Mouse (Mus musculus) CH12.LX (cell line): ENCODE results near the gene Eif1ad. TPM values are rescaled to one million over a fixed set of nuclear protein-coding genes. Genes with fewer than 3 reads are reported as not detected.

Experiments used
- DNase-seq: peaks from one replicate; pipeline ENCODE4 v3.0.0-alpha.2; 2013; ENCODE audit errors: extremely low read depth
- H3K27ac ChIP-seq: 2 replicates; pipeline ENCODE4 v1.5.1; 2012; ENCODE audit warnings: low read depth, mild to moderate bottlenecking, control low read depth, moderate library complexity; ENCODE audit not compliant: insufficient read depth
- H3K27me3 ChIP-seq: replicated peaks from 2 replicates; pipeline ENCODE3; 2012; ENCODE audit warnings: inconsistent platforms
- H3K36me3 ChIP-seq, 2 experiments: replicated peaks in 1 of 2; 2 replicates each; pipeline versions ENCODE3 to v1.6.1; 2012; ENCODE audit warnings: inconsistent platforms in 1 of 2, low read length in 1 of 2, mild to moderate bottlenecking in 1 of 2, mixed read lengths in 1 of 2, moderate library complexity in 1 of 2; ENCODE audit not compliant: control insufficient read depth in 1 of 2, insufficient read depth in 1 of 2
- H3K4me1 ChIP-seq, 2 experiments: 2 replicates each; pipeline ENCODE4 v1.6.1; 2012; ENCODE audit warnings: inconsistent platforms in 1 of 2, moderate library complexity in 1 of 2; ENCODE audit not compliant: insufficient read depth in 2 of 2, control insufficient read depth in 1 of 2
- H3K4me2 ChIP-seq: 2 replicates; pipeline ENCODE4 v1.6.1; 2012; ENCODE audit warnings: low read depth, mild to moderate bottlenecking, control low read depth; ENCODE audit not compliant: poor library complexity, insufficient read depth, severe bottlenecking
- H3K4me3 ChIP-seq, 3 experiments: fragments of 150-350 bp in 1 of 3; sonication (generic) in 1 of 3; replicated peaks in 1 of 3; 2 replicates each; pipeline versions ENCODE3 to v1.5.1; 2011 to 2012; ENCODE audit warnings: low read depth in 2 of 3, low read length in 2 of 3, mild to moderate bottlenecking in 2 of 3, moderate library complexity in 2 of 3, control low read depth in 1 of 3, improper control_type of control experiment in 1 of 3, inconsistent platforms in 1 of 3, mixed read lengths in 1 of 3; ENCODE audit not compliant: poor library complexity in 1 of 3
- H3K79me2 ChIP-seq: replicated peaks from 2 replicates; pipeline ENCODE4 v1.6.1; 2012; ENCODE audit warnings: mild to moderate bottlenecking, moderate library complexity; ENCODE audit not compliant: control insufficient read depth, poor library complexity, insufficient read depth, severe bottlenecking; ENCODE audit errors: extremely low read depth
- H3K9ac ChIP-seq: 2 replicates; pipeline ENCODE4 v1.6.1; 2012; ENCODE audit warnings: low read depth, mild to moderate bottlenecking, control low read depth, moderate library complexity; ENCODE audit not compliant: insufficient read depth
- H3K9me3 ChIP-seq: replicated peaks from 2 replicates; pipeline ENCODE3; 2012; ENCODE audit warnings: low read length, inconsistent platforms, mixed read lengths
- BHLHE40 ChIP-seq: IDR thresholded peaks from 2 replicates; pipeline ENCODE4 v1.6.1; 2011; ENCODE audit warnings: mild to moderate bottlenecking, low read depth, low read length, improper control_type of control experiment
- CHD1 ChIP-seq: IDR thresholded peaks from 2 replicates; pipeline ENCODE4 v1.6.1; 2012; ENCODE audit warnings: low read depth, low read length, improper control_type of control experiment, inconsistent platforms
- CTCF ChIP-seq, 2 experiments: IDR thresholded peaks in 1 of 2; conservative IDR thresholded peaks in 1 of 2; 2 replicates each; pipeline ENCODE4 v1.5.1; 2011 to 2012; ENCODE audit warnings: low read depth in 2 of 2, low read length in 2 of 2, improper control_type of control experiment in 1 of 2, inconsistent platforms in 1 of 2, mild to moderate bottlenecking in 1 of 2, moderate library complexity in 1 of 2
- E2F4 ChIP-seq: IDR thresholded peaks from 2 replicates; pipeline ENCODE4 v1.6.1; 2011; ENCODE audit warnings: low read depth, low read length, improper control_type of control experiment; ENCODE audit not compliant: insufficient replicate concordance
- ELF1 ChIP-seq: IDR thresholded peaks from 2 replicates; pipeline ENCODE4 v1.6.1; 2014; ENCODE audit warnings: low read depth, mild to moderate bottlenecking, inconsistent platforms, low read length, improper control_type of control experiment
- ETS1 ChIP-seq: conservative IDR thresholded peaks from 2 replicates; pipeline ENCODE4 v1.6.1; 2012; ENCODE audit warnings: low read depth, mild to moderate bottlenecking, inconsistent platforms, low read length, improper control_type of control experiment, moderate library complexity
- GABPA ChIP-seq: IDR thresholded peaks from 2 replicates; pipeline ENCODE4 v1.6.1; 2012; ENCODE audit warnings: low read depth, low read length, improper control_type of control experiment, inconsistent platforms; ENCODE audit not compliant: insufficient replicate concordance
- HCFC1 ChIP-seq: IDR thresholded peaks from 2 replicates; pipeline ENCODE4 v1.6.1; 2012; ENCODE audit warnings: low read depth, mild to moderate bottlenecking, inconsistent platforms, low read length, improper control_type of control experiment
- IRF4 ChIP-seq: IDR thresholded peaks from 2 replicates; pipeline ENCODE4 v1.6.1; 2014; ENCODE audit warnings: low read depth, mild to moderate bottlenecking, inconsistent platforms, low read length, improper control_type of control experiment
- JUN ChIP-seq: IDR thresholded peaks from 2 replicates; pipeline ENCODE4 v1.6.1; 2011; ENCODE audit warnings: low read depth, mild to moderate bottlenecking, low read length, improper control_type of control experiment, moderate library complexity; ENCODE audit not compliant: insufficient read depth
- KAT2A ChIP-seq: IDR thresholded peaks from 2 replicates; pipeline ENCODE4 v1.6.1; 2012; ENCODE audit warnings: low read length, improper control_type of control experiment, inconsistent platforms; ENCODE audit not compliant: insufficient replicate concordance
- MAFK ChIP-seq: IDR thresholded peaks from 2 replicates; pipeline ENCODE4 v1.6.1; 2011; ENCODE audit warnings: low read length, improper control_type of control experiment; ENCODE audit not compliant: insufficient replicate concordance
- MAX ChIP-seq: IDR thresholded peaks from 2 replicates; pipeline ENCODE4 v1.6.1; 2011; ENCODE audit warnings: low read length, improper control_type of control experiment
- MEF2A ChIP-seq: IDR thresholded peaks from 2 replicates; pipeline ENCODE4 v1.6.1; 2014; ENCODE audit warnings: low read depth, mild to moderate bottlenecking, inconsistent platforms, low read length, improper control_type of control experiment, borderline replicate concordance
- MXI1 ChIP-seq: IDR thresholded peaks from 2 replicates; pipeline ENCODE4 v1.6.1; 2011; ENCODE audit warnings: mild to moderate bottlenecking, low read depth, low read length, improper control_type of control experiment
- MYC ChIP-seq: IDR thresholded peaks from 2 replicates; pipeline ENCODE4 v1.6.1; 2011; ENCODE audit warnings: low read depth, mild to moderate bottlenecking, improper control_type of control experiment, low read length
- NELFE ChIP-seq: IDR thresholded peaks from 2 replicates; pipeline ENCODE4 v1.6.1; 2011; ENCODE audit warnings: low read depth, low read length, improper control_type of control experiment
- NRF1 ChIP-seq: IDR thresholded peaks from 2 replicates; pipeline ENCODE4 v1.6.1; 2014; ENCODE audit warnings: low read depth, mild to moderate bottlenecking, inconsistent platforms, low read length, improper control_type of control experiment, moderate library complexity
- PAX5 ChIP-seq: IDR thresholded peaks from 2 replicates; pipeline ENCODE4 v1.6.1; 2012; ENCODE audit warnings: low read length, inconsistent platforms, mixed read lengths
- POLR2A ChIP-seq: IDR thresholded peaks from 2 replicates; pipeline ENCODE4 v1.6.1; 2011; ENCODE audit warnings: low read depth, mild to moderate bottlenecking, improper control_type of control experiment, low read length
- POLR2AphosphoS2 ChIP-seq: IDR thresholded peaks from 2 replicates; pipeline ENCODE4 v1.6.1; 2011; ENCODE audit warnings: low read depth, low read length, improper control_type of control experiment
- RAD21 ChIP-seq: IDR thresholded peaks from 2 replicates; pipeline ENCODE4 v1.6.1; 2011; ENCODE audit warnings: low read depth, mild to moderate bottlenecking, low read length, improper control_type of control experiment, moderate library complexity
- SIN3A ChIP-seq: IDR thresholded peaks from 2 replicates; pipeline ENCODE4 v1.6.1; 2012; ENCODE audit warnings: low read length, improper control_type of control experiment, inconsistent platforms
- SMC3 ChIP-seq: IDR thresholded peaks from 2 replicates; pipeline ENCODE4 v1.6.1; 2011; ENCODE audit warnings: low read depth, low read length, improper control_type of control experiment
- TBP ChIP-seq: conservative IDR thresholded peaks from 2 replicates; pipeline ENCODE4 v1.6.1; 2011; ENCODE audit warnings: low read depth, low read length, improper control_type of control experiment
- TCF12 ChIP-seq: IDR thresholded peaks from 2 replicates; pipeline ENCODE4 v1.6.1; 2014; ENCODE audit warnings: low read depth, mild to moderate bottlenecking, inconsistent platforms, low read length, improper control_type of control experiment
- UBTF ChIP-seq: IDR thresholded peaks from 2 replicates; pipeline ENCODE4 v1.6.1; 2012; ENCODE audit warnings: low read depth, mild to moderate bottlenecking, inconsistent platforms, low read length, improper control_type of control experiment, moderate library complexity
- USF1 ChIP-seq: IDR thresholded peaks from 2 replicates; pipeline ENCODE4 v1.6.1; 2014; ENCODE audit warnings: low read depth, mild to moderate bottlenecking, inconsistent platforms, low read length, improper control_type of control experiment
- USF2 ChIP-seq: conservative IDR thresholded peaks from 2 replicates; pipeline ENCODE4 v1.6.1; 2011; ENCODE audit warnings: low read depth, low read length, improper control_type of control experiment
- ZC3H11A ChIP-seq: IDR thresholded peaks from 2 replicates; pipeline ENCODE4 v1.6.1; 2012; ENCODE audit warnings: low read depth, mild to moderate bottlenecking, inconsistent platforms, low read length, improper control_type of control experiment
- ZMIZ1 ChIP-seq: IDR thresholded peaks from 2 replicates; pipeline ENCODE4 v1.6.1; 2012; ENCODE audit warnings: low read depth, mild to moderate bottlenecking, inconsistent platforms, low read length, improper control_type of control experiment
- ZNF384 ChIP-seq: IDR thresholded peaks from 2 replicates; pipeline ENCODE4 v1.6.1; 2012; ENCODE audit warnings: low read depth, low read length, improper control_type of control experiment, inconsistent platforms
- dilution Hi-C: fragments of 300-500 bp; cut with MboI; formaldehyde crosslinking; loops from 2 replicates; pipeline ENCODE4 v1.14.3; 2020; ENCODE audit warnings: low sequenced_read_pairs; ENCODE audit not compliant: extremely low pct_unique_long_range_greater_than_20kb, extremely low pct_ligation_motif_present
- in situ Hi-C: fragments of 300-500 bp; cut with MboI; formaldehyde crosslinking; loops from 3 replicates; pipeline ENCODE4 v1.14.3; 2019; ENCODE audit warnings: low sequenced_read_pairs, low pct_ligation_motif_present, low pct_unique_long_range_greater_than_20kb, mixed read lengths
- polyA plus RNA-seq: library from polyadenylated mRNA; unstranded; fragments of >175 nt; gene quantifications from 2 replicates; pipeline ENCODE4 v1.2.1, GENCODE M21; 2012; ENCODE audit warnings: low read depth; ENCODE audit not compliant: insufficient read length
- total RNA-seq, 2 experiments: library from RNA; depleted of rRNA; stranded (reverse); fragments of 300-350 nt in 1 of 2; fragments of >200 nt in 1 of 2; gene quantifications; 2 replicates each; pipeline ENCODE4 v1.2.3; 2012 to 2014

Gene Eif1ad
- total and polyA plus RNA-seq, 3 experiments: 68.4 to 98.8 (median 79.3) TPM

DNA sequence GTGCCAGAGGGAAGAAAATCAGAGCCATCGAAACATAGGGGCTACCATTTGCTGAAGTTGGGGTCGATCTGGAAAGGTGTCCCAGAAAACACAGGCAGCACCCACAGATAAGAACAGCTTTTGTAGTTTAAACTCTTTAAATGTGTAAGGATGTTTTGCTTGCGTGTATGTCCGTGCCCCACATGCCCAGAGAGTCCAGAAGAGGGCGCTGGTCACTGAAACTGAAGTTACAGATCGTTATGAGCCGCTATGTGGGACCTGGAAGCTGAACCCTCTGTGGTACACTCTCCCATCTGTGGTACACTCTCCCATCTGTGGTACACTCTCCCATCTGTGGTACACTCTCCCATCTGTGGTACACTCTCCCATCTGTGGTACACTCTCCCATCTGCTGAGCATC, 40.6 kb downstream of the Eif1ad start:
- no peaks in the 10 kb centered on the region for H3K79me2 ChIP-seq
- H3K4me2 ChIP-seq: 0 out of 2 replicates have a peak overlapping the region, but pooled peaks have one; percentile 24
- peaks cover 0 to 6% of the 10 kb centered on the region in 2 experiments for H3K36me3 ChIP-seq
- peak overlapping the region; percentile 63 to 83 (median 75) for H3K4me3 ChIP-seq
- H3K4me1 ChIP-seq: peaks cover 9 to 26% of the 10 kb centered on the region in 2 experiments; a peak in 3 of 4 replicates
- peak overlapping the region; percentile 65 for H3K9ac ChIP-seq
- TF ChIP-seq ETS1 (no peak), RAD21 (peak; percentile 37), MXI1 (peak; percentile 21), USF2 (no peak), SMC3 (peak; percentile 41), ZC3H11A (no peak), JUN (no peak), POLR2A (no peak), MEF2A (no peak), ZMIZ1 (no peak), CTCF (conservative IDR thresholded peaks at IDR 0.05 in 1 of 2, IDR thresholded peaks at IDR 0.05 in 1 of 2; ENCODE audit: low read depth in 2 of 2, low read length in 2 of 2) (peak; percentile 52 to 68), HCFC1 (peak; percentile 14; the same call in 1 of the 2 replicates), NELFE (no peak), IRF4 (no peak), TBP (no peak), KAT2A (no peak), ELF1 (no peak), UBTF (no peak), CHD1 (0 out of 2 replicates have a peak, but pooled peaks have one; percentile 28), MAFK (no peak), USF1 (no peak), NRF1 (no peak), ZNF384 (no peak), MAX (no peak), BHLHE40 (no peak), TCF12 (no peak), GABPA (no peak), PAX5 (no peak), SIN3A (no peak), MYC (0 out of 2 replicates have a peak, but pooled peaks have one; percentile 14), POLR2AphosphoS2 (no peak), E2F4 (no peak)
- in situ Hi-C loops: no loop called here
- dilution Hi-C loops: no loop called here
- DNase-seq: peak; percentile 83
- H3K27ac ChIP-seq: peak overlapping the region; percentile 71
- no peaks in the 10 kb centered on the region for H3K27me3 ChIP-seq
- H3K9me3 ChIP-seq: no peaks in the 10 kb centered on the region
